Mouse (Mus musculus): Measurements from ENCODE around the gene Pidd1. TPM values are rescaled to one million over a fixed set of nuclear protein-coding genes. Genes with fewer than 3 reads are reported as not detected.

Gene Pidd1
- total and polyA plus RNA-seq, 3 experiments: 5.8 to 24.9 (median 7.8) TPM

DNA sequence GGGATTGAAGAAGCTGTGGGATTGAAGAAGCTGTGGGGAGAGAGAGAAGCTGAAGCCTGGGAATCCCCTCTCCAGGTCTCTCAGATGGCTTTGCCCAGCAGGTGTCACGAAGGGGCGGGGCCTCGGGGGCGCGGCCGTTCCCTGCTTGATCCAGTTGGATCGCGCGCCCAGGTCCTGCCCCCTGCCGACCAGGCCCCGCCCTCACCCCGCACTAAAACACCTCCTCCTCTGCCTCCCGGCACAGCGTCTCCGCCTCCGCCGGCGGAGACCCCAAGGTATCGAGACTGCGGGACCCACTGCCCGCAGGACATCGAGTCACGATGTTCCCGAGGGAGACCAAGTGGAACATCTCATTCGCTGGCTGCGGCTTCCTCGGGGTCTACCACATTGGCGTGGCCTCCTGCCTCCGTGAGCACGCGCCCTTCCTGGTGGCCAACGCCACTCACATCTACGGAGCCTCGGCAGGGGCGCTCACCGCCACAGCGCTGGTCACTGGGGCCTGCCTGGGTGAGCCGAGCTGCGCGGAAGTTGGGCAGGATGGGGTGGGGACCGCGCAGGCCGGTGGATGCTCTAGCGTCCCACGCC lies 11.2 kb upstream of the Pidd1 start, which contains the start of gene Pnpla2 (continued):
- TF ChIP-seq POLR2AphosphoS2 (IDR thresholded peaks at IDR 0.05; ENCODE audit: low read depth, low read length) (no peak), ZMIZ1 (IDR thresholded peaks at IDR 0.05; ENCODE audit: low read depth, low read length) (peak; percentile 64; the same call in 1 of the 2 replicates), TCF12 (IDR thresholded peaks at IDR 0.05; ENCODE audit: low read depth, low read length) (0 out of 2 replicates have a peak, but pooled peaks have one; percentile 3), SIN3A (IDR thresholded peaks at IDR 0.05; ENCODE audit: low read length) (peak; percentile 66; the same call in 1 of the 2 replicates), USF2 (conservative IDR thresholded peaks at IDR 0.05; ENCODE audit: low read depth, low read length) (no peak), EP300 (IDR thresholded peaks at IDR 0.05; ENCODE audit: low read length) (no peak), JUN (IDR thresholded peaks at IDR 0.05; ENCODE audit: insufficient read depth, low read depth, low read length) (no peak), ZNF384 (IDR thresholded peaks at IDR 0.05; ENCODE audit: low read depth, low read length) (no peak), RCOR1 (conservative IDR thresholded peaks at IDR 0.05; ENCODE audit: low read depth, low read length) (no peak), ELF1 (IDR thresholded peaks at IDR 0.05; ENCODE audit: low read depth, low read length) (peak; percentile 71), NELFE (IDR thresholded peaks at IDR 0.05; ENCODE audit: low read depth, low read length) (peak; percentile 91), IRF4 (IDR thresholded peaks at IDR 0.05; ENCODE audit: low read depth, low read length) (no peak; the same call in 1 of the 2 replicates), MYC (IDR thresholded peaks at IDR 0.05; ENCODE audit: low read depth, low read length) (no peak; the same call in 1 of the 2 replicates), POLR2A (IDR thresholded peaks at IDR 0.05; ENCODE audit: low read depth, low read length) (peak; percentile 93), PAX5 (IDR thresholded peaks at IDR 0.05; ENCODE audit: low read length) (no peak), RAD21 (IDR thresholded peaks at IDR 0.05; ENCODE audit: low read depth, low read length) (no peak), ZC3H11A (IDR thresholded peaks at IDR 0.05; ENCODE audit: low read depth, low read length) (no peak), BHLHE40 (IDR thresholded peaks at IDR 0.05; ENCODE audit: low read depth, low read length) (no peak; the same call in 1 of the 2 replicates), GABPA (IDR thresholded peaks at IDR 0.05; ENCODE audit: insufficient replicate concordance, low read depth, low read length) (no peak), SMC3 (IDR thresholded peaks at IDR 0.05; ENCODE audit: low read depth, low read length) (no peak)

- Histone ChIP-seq H3K36me3 (replicated peaks in 1 of 2; ENCODE audit: control insufficient read depth in 1 of 2, insufficient read depth in 1 of 2, low read length in 1 of 2) (peaks cover 40 to 53% of the 10 kb centered on the region in 2 experiments), H3K9me3 (replicated peaks; ENCODE audit: low read length) (no peaks in the 10 kb centered on the region), H3K27me3 (replicated peaks) (no peaks in the 10 kb centered on the region), H3K4me2 (ENCODE audit: insufficient read depth, low read depth, poor library complexity, severe bottlenecking) (no peak overlapping the region), H3K9ac (ENCODE audit: insufficient read depth, low read depth) (no peak overlapping the region), H3K27ac (ENCODE audit: insufficient read depth, low read depth) (no peak overlapping the region), H3K4me3 (replicated peaks in 1 of 3; ENCODE audit: low read depth in 2 of 3, low read length in 2 of 3, poor library complexity in 1 of 3) (no peak overlapping the region), H3K4me1 (ENCODE audit: control insufficient read depth in 1 of 2, insufficient read depth in 2 of 2) (peaks cover 12 to 49% of the 10 kb centered on the region in 2 experiments), H3K79me2 (replicated peaks; ENCODE audit: control insufficient read depth, extremely low read depth, insufficient read depth, poor library complexity, severe bottlenecking) (peaks cover 9% of the 10 kb centered on the region)
- DNase-seq (ENCODE audit: extremely low read depth): no peak
- in situ Hi-C loops (cut with MboI; ENCODE audit: low pct_ligation_motif_present, low pct_unique_long_range_greater_than_20kb, low sequenced_read_pairs) (loop anchor here (5.0 kb wide), 1 partner anchor 41 kb away; the partner anchor contains the start of gene Gatd1), dilution Hi-C loops (cut with MboI; ENCODE audit: extremely low pct_ligation_motif_present, extremely low pct_unique_long_range_greater_than_20kb, low sequenced_read_pairs) (no loop called here)
- no peak for TF ChIP-seq MYC (IDR thresholded peaks at IDR 0.05; ENCODE audit: low read depth, low read length)
- no peak for TF ChIP-seq JUND (conservative IDR thresholded peaks at IDR 0.05; ENCODE audit: low read depth, low read length)
- TF ChIP-seq TBP (conservative IDR thresholded peaks at IDR 0.05; ENCODE audit: low read depth, low read length): no peak
- TF ChIP-seq ZC3H11A (IDR thresholded peaks at IDR 0.05; ENCODE audit: low read depth, low read length): no peak
- no peak for TF ChIP-seq MAFK (IDR thresholded peaks at IDR 0.05; ENCODE audit: insufficient replicate concordance, low read length)
- TF ChIP-seq USF2 (conservative IDR thresholded peaks at IDR 0.05; ENCODE audit: low read depth, low read length): no peak
- TF ChIP-seq MXI1 (IDR thresholded peaks at IDR 0.05; ENCODE audit: low read depth, low read length): no peak
- no peak for TF ChIP-seq EP300 (IDR thresholded peaks at IDR 0.05; ENCODE audit: low read length)
- TF ChIP-seq POLR2A (IDR thresholded peaks at IDR 0.05; ENCODE audit: low read depth, low read length): no peak
Observed at GRCm38 (mm10) chr7:141453636-141454035, 9.8 kb upstream of the Pidd1 start.

Data from CH12.LX (cell line).